Mouse (Mus musculus) layer of hippocampus, adult 11-12 months (tissue): ENCODE results near the gene Apbb2.

Source experiments
- DNase-seq: peaks from one replicate; pipeline ENCODE4 v3.0.0; 2022; ENCODE audit warnings: low spot score

The Apbb2 gene

GRCm38 (mm10) chr5:66546969-66547511 lies 71.5 kb downstream of the Apbb2 start:
- DNase-seq = no peak

- DNase-seq = peak; percentile 56
Measured at GRCm38 (mm10) chr5:66545573-66546141, 72.9 kb downstream of the Apbb2 start.

GRCm38 (mm10) chr5:66543761-66544160 lies 74.8 kb downstream of the Apbb2 start:
- no peak for DNase-seq

GRCm38 (mm10) chr5:66543344-66543743 lies 75.2 kb downstream of the Apbb2 start:
- no peak for DNase-seq

- DNase-seq = no peak
Measured at GRCm38 (mm10) chr5:66542521-66542920, 76.1 kb downstream of the Apbb2 start.

GRCm38 (mm10) chr5:66541385-66541784 lies 77.2 kb downstream of the Apbb2 start:
- no peak for DNase-seq

DNA sequence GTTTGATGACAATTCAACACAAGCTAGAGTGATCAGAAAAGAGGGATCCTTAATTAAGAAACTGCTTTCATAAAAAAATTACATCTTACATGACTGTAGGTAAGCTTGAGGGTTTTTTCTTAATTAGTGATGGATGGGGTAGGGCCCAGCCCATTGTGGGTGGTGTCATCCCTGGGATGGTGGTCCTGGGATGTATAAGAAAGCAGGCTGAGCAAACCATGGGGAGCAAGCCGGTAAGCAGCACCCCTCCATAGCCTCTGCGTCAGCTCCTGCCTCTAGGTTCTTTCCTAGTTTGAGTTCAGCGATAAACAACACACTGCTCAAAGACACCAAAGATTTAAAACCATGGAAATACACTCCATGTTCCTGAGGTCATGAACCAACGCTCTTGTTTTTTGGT lies 78.3 kb downstream of the Apbb2 start:
- no peak for DNase-seq

GRCm38 (mm10) chr5:66537811-66538210 lies 80.8 kb downstream of the Apbb2 start:
- no peak for DNase-seq

GRCm38 (mm10) chr5:66536696-66537358 lies 81.8 kb downstream of the Apbb2 start:
- no peak for DNase-seq

GRCm38 (mm10) chr5:66535566-66536236 lies 82.9 kb downstream of the Apbb2 start:
- DNase-seq = no peak

DNA sequence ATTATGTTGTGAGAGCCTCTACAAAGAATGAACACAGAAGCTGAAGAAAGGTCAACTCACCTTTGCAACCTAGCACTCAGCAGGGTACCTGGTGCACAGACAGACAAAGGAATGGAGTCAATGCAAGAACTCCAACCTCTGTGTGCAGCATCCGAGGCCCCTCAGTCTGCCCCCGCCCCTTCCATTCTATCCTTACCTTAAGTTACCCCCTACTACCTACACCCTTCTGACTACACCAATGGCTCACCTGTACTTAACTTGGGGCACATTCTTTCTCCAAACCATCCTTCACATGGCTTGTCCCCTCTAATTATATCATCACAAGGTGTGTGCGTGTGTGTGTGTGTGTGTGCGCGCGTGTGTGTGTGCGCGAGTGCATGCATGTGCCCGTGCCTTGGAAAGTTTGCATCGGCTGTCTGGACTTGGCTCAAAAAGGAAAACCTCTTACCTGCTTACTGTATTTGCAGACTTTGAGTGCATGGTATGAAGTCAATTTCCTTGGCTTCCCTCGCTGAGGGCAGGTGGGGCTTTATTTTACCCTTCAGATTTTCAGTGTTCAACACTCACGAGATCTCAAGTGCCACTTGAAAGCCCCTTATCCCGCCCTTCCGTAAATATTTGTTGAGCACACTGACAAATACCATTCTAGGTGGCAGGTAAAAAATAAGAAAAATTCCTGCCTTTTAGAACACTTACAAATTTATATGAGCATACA lies 84.7 kb downstream of the Apbb2 start:
- no peak for DNase-seq

DNA sequence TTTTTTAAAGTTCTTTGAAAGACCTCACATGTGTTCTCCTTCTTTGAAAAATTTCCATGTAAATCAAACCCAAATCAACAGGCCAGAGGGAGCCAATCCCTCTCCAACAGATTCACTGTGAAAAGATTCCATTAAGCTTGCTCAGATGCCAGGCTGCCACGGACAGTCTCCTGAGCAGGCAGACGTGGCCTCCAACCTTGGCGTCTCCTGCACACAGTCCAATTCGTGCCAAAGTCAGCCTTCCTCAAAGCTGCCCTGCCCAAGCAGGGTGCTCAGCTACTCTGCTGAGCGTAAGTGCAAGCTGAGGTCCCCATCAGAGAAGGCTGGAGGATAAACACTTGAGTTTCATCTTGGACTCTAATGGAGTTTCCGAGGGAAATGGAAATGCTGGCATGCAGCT lies 85.8 kb downstream of the Apbb2 start:
- no peak for DNase-seq

DNA sequence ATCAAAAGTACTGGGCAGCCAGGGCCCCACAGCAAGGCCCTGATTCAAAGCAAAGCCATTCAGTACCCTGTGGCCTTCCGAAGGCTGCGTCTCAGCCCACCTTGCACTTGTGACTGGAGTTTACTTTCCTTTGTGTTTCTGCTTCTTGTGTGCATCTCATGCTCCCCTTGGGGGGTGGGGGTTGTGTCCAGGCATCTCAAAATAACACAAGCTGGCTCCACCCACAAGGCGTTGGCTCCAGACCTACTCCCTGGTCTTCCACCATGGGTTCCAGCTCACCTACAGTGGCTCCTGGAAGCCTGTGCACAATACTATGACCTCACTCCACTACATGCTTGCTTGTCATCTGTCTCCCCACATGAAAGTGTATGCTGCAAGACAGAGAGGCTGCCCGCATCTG lies 88.2 kb downstream of the Apbb2 start:
- no peak for DNase-seq

- no peak for DNase-seq
Measured at GRCm38 (mm10) chr5:66529631-66530030, 89.0 kb downstream of the Apbb2 start.

GRCm38 (mm10) chr5:66528567-66528966 lies 90.0 kb downstream of the Apbb2 start:
- DNase-seq = no peak

GRCm38 (mm10) chr5:66527090-66527489 lies 91.5 kb downstream of the Apbb2 start:
- no peak for DNase-seq

- DNase-seq = no peak
Measured at GRCm38 (mm10) chr5:66525002-66525401, 93.6 kb downstream of the Apbb2 start.

GRCm38 (mm10) chr5:66523681-66524503 lies 94.7 kb downstream of the Apbb2 start:
- no peak for DNase-seq

- no peak for DNase-seq
Measured at GRCm38 (mm10) chr5:66521250-66521649, 97.3 kb downstream of the Apbb2 start.

DNA sequence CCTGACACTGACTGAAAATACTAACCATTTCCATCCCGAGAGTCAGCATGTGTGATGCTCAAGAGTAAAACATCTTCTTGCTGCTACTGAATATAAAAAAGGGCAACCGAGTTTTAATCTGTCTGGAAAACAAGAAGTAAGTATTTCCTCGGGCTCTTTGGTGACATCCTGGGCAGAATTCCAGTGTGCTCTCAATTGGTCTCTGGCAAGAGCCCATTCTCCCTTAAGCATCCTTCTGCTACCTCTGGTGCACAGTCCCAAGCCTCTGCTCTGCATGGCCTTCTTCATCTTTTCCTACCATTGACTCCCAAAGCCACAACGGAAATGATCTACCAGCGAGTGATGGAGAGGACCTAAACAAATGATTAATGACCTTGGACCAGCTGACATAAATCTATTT lies 99.1 kb downstream of the Apbb2 start:
- no peak for DNase-seq

- no peak for DNase-seq
Measured at GRCm38 (mm10) chr5:66518411-66519006, 100.1 kb downstream of the Apbb2 start.
